Mouse (Mus musculus) thymus, postnatal 14 days (tissue): ENCODE data around the gene Galnt18.

Experiments used
- DNase-seq: peaks from one replicate; pipeline ENCODE4 v3.0.0; 2021

Gene Galnt18

GRCm38 (mm10) chr7:111779504-111780242 is at the start of gene Galnt18:
TSS of gene Galnt18 (minus strand) at chr7:111779977.
- peak; percentile 33 for DNase-seq

- DNase-seq = no peak
Measured at GRCm38 (mm10) chr7:111827337-111827736, 47.6 kb upstream of the Galnt18 start.

- no peak for DNase-seq
Measured at GRCm38 (mm10) chr7:111813093-111813492, 33.3 kb upstream of the Galnt18 start.

GRCm38 (mm10) chr7:111811036-111811435 is 31.3 kb upstream of the Galnt18 start:
- DNase-seq = no peak

GRCm38 (mm10) chr7:111809796-111810195 is 30.0 kb upstream of the Galnt18 start:
- DNase-seq = no peak

GRCm38 (mm10) chr7:111806083-111806482 is 26.3 kb upstream of the Galnt18 start:
- no peak for DNase-seq

- DNase-seq = no peak
Measured at GRCm38 (mm10) chr7:111804646-111805045, 24.9 kb upstream of the Galnt18 start.

GRCm38 (mm10) chr7:111800785-111801184 is 21.0 kb upstream of the Galnt18 start:
- DNase-seq = no peak

GRCm38 (mm10) chr7:111800120-111800519 is 20.3 kb upstream of the Galnt18 start:
- DNase-seq = no peak

GRCm38 (mm10) chr7:111799021-111799420 is 19.2 kb upstream of the Galnt18 start:
- DNase-seq = no peak

GRCm38 (mm10) chr7:111797337-111798010 is 17.7 kb upstream of the Galnt18 start:
- DNase-seq = no peak

- DNase-seq = no peak
Measured at GRCm38 (mm10) chr7:111795059-111795458, 15.3 kb upstream of the Galnt18 start.

GRCm38 (mm10) chr7:111792154-111792553 is 12.4 kb upstream of the Galnt18 start:
- DNase-seq = no peak

- no peak for DNase-seq
Measured at GRCm38 (mm10) chr7:111791347-111791746, 11.6 kb upstream of the Galnt18 start.

- DNase-seq = no peak
Measured at GRCm38 (mm10) chr7:111787921-111788320, 8.1 kb upstream of the Galnt18 start.

GRCm38 (mm10) chr7:111785478-111785877 is 5.7 kb upstream of the Galnt18 start:
- DNase-seq = no peak

- peak; percentile 38 for DNase-seq
Measured at GRCm38 (mm10) chr7:111782126-111782525, 2.3 kb upstream of the Galnt18 start.

GRCm38 (mm10) chr7:111781316-111781715 is 1.5 kb upstream of the Galnt18 start:
- DNase-seq = no peak

GRCm38 (mm10) chr7:111778789-111779503 is 831 bp downstream of the Galnt18 start:
- no peak for DNase-seq

- DNase-seq = no peak
Measured at GRCm38 (mm10) chr7:111778212-111778611, 1.6 kb downstream of the Galnt18 start.

GRCm38 (mm10) chr7:111777186-111777585 is 2.6 kb downstream of the Galnt18 start:
- no peak for DNase-seq

GRCm38 (mm10) chr7:111776160-111776559 is 3.6 kb downstream of the Galnt18 start:
- DNase-seq = no peak

- no peak for DNase-seq
Measured at GRCm38 (mm10) chr7:111772398-111772797, 7.4 kb downstream of the Galnt18 start.
